24 mouse cellular contexts compared by ENCODE assay signal in the genomic region with DNA sequence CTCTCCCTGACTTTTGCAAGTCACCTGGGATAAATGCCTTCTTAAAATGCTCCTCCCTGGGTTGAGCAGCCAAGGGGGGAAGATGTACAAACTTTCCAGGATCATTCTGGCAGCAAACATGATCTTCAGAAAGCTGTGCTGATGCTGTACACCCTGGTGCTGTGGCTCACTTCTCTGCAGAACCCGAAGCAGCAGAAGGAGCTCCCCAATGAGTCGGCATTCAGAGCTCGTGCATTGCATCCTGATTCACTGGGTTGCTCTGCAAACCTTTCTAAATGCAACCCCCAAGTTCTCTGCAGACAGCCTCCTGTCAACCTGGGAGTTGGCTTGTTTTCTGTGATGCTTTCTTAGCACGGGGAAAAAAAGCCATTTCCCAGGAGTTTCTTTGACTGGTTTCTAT.
"Had no signal": no experiment of that assay in that cellular context is flagged by ENCODE, and none has a peak within 500 bp of the region (broad histone marks: within the 10 kb centered on the region; RNA-seq: fewer than 3 reads in every experiment).

No protein-coding gene starts in this region.

- DNase-seq: forebrain, postnatal 0 days; gastrocnemius, postnatal 10 days; gastrocnemius, postnatal 25 days; heart, adult 2 months; heart, postnatal 10 days; heart, postnatal 4 days; kidney, adult 18-20 months; kidney, adult 8-10 months; kidney, postnatal 10 days; kidney, postnatal 25 days; kidney, postnatal 4 days; liver; liver, embryonic 13.5 days had no signal

- H3K4me1 ChIP-seq: liver, embryonic 13.5 days; liver, embryonic 15.5 days had no signal

- ATAC-seq: forebrain, postnatal 0 days; inflammation-experienced regulatory T-cells, adult 6 months; intestine, embryonic 16.5 days had no signal

- H3K4me3 ChIP-seq: heart, adult 2 months; heart, embryonic 12.5 days; hindbrain, embryonic 10.5 days; hindbrain, embryonic 15.5 days; layer of hippocampus, adult 2 months; left cerebral cortex, adult 2 months; limb, embryonic 10.5 days; limb, embryonic 12.5 days; liver, embryonic 13.5 days; liver, embryonic 15.5 days had no signal

- H3K9me3 ChIP-seq: heart, embryonic 12.5 days; hindbrain, embryonic 10.5 days; hindbrain, embryonic 15.5 days; limb, embryonic 10.5 days; limb, embryonic 12.5 days; liver, embryonic 13.5 days; liver, embryonic 15.5 days had no signal

- H3K27ac ChIP-seq: heart, adult 2 months; hindbrain, embryonic 10.5 days; hindbrain, embryonic 15.5 days; layer of hippocampus, adult 2 months; left cerebral cortex, adult 2 months; limb, embryonic 10.5 days; limb, embryonic 12.5 days; liver, embryonic 13.5 days; liver, embryonic 15.5 days had no signal

- H3K36me3 ChIP-seq: heart, embryonic 12.5 days; hindbrain, embryonic 10.5 days; hindbrain, embryonic 15.5 days; limb, embryonic 10.5 days; limb, embryonic 12.5 days; liver, embryonic 13.5 days; liver, embryonic 15.5 days had no signal

- H3K4me2 ChIP-seq: heart, embryonic 12.5 days; hindbrain, embryonic 15.5 days; limb, embryonic 12.5 days; liver, embryonic 11.5 days; liver, embryonic 13.5 days; liver, embryonic 15.5 days had no signal

- H3K9ac ChIP-seq: forebrain, postnatal 0 days; heart, embryonic 12.5 days; hindbrain, embryonic 15.5 days; limb, embryonic 12.5 days; liver, embryonic 13.5 days; liver, embryonic 15.5 days had no signal

- H3K27me3 ChIP-seq: heart, embryonic 12.5 days; hindbrain, embryonic 15.5 days; limb, embryonic 12.5 days; liver, embryonic 13.5 days; liver, embryonic 15.5 days had no signal
